Mouse (Mus musculus) WW6 (cell line): ENCODE results near the gene Foxk1.

Experiments
- DNase-seq: peaks from one replicate; pipeline ENCODE4 v3.0.0-alpha.2; 2013; ENCODE audit warnings: low read depth, low spot score

Gene Foxk1

GRCm38 (mm10) chr5:142444791-142445531 lies 43.7 kb downstream of the Foxk1 start:
- DNase-seq: no peak

- DNase-seq: no peak
Observed at GRCm38 (mm10) chr5:142445709-142446108, 44.4 kb downstream of the Foxk1 start.

DNA sequence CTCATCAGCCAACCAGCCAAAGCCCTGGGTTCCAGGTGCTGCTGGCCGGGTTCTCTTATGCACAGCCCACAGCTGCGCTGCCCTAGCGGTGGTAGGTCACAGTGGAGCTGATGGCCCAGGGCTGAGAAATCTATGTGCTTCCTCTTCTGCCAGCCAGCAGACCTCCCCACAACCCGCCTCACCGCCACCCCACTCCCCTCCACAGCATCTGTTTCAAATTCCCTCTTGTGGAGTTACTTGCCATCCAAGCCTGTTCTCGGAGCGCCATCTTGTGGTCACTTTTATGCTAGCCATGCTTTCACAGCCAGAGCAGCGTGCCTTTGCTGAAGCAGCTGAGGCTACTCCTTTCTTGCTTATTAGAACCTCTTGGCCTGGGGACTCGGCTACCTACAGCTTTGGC lies 46.8 kb downstream of the Foxk1 start:
- DNase-seq: peak; percentile 82

DNA sequence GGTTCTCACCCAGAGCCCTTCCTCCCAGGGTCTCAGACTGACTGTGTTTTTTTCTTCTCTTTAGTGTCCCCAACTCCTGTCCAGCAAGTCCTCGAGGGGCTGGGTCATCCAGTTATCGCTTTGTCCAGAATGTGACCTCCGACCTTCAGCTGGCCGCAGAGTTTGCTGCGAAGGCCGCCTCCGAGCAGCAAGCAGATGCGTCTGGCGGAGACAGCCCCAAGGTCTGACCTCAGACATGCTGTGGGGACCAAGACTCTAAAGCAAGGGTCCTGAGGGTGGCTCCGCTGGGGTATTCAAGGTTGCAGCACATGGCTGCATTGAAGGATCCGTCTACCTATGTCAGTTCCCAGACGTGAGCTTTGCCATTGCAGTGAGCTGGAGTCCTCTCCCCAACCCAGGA lies 47.3 kb downstream of the Foxk1 start:
- DNase-seq: no peak

DNA sequence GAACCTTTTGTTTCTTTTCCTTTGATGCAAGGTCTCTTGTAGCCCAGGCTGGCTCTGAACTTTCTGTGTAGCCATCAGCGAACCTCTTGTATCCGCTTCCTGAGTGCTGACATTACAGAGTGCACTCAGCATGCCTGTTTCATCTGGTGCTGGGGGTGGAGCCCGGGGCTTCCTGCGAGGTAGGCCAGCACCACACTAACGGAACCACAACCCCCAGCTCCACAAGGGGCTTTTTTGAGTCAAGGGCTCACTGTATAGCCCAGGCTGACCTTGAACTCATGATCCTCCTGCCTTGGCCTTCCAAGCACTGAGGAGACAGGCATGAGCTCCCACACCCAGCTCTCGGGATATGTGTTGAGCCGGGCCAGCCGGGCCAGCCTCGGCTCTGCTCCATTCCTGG lies 49.5 kb downstream of the Foxk1 start:
- no peak for DNase-seq

- peak; percentile 91 for DNase-seq
Observed at GRCm38 (mm10) chr5:142451759-142452158, 50.5 kb downstream of the Foxk1 start.

GRCm38 (mm10) chr5:142453742-142454141 lies 52.4 kb downstream of the Foxk1 start:
- no peak for DNase-seq

DNA sequence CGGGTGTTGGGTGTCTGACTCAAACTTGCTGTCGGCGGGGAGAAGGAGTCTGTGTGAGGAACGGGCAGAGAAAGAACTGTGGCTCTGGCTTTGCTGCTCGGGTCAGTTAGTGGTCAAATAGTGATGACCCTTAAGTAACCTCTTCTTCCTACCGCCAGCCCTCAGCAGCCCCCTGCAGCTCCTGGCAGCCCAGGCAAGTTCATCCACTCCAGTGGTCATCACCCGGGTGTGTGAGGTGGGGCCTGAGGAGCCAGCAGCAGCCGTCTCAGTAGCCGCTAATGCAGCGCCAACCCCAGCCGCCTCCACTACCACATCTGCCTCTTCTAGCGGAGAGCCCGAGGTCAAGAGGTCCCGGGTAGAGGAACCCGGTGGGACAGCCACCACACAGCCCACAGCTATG lies 55.0 kb downstream of the Foxk1 start:
- DNase-seq: no peak

DNA sequence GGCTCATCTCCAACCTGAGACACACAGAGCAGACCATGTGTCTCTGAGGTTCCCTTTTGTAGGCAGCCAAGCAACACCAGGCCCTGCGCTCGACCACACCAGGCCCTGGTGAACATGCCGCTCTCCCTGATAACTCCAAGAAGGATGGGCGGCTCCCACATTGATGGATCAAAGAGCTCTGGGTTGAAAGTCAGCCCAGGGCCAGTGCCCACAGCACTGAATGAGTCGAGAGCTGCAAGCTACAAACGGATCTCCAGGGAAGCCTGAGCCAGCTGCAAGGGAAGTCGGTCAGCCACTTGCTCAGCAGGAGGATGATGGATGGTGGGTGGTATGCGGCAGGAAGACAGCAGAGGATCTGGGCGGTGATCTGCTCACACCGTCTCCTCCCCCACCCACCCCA lies 56.0 kb downstream of the Foxk1 start:
- DNase-seq: no peak

DNA sequence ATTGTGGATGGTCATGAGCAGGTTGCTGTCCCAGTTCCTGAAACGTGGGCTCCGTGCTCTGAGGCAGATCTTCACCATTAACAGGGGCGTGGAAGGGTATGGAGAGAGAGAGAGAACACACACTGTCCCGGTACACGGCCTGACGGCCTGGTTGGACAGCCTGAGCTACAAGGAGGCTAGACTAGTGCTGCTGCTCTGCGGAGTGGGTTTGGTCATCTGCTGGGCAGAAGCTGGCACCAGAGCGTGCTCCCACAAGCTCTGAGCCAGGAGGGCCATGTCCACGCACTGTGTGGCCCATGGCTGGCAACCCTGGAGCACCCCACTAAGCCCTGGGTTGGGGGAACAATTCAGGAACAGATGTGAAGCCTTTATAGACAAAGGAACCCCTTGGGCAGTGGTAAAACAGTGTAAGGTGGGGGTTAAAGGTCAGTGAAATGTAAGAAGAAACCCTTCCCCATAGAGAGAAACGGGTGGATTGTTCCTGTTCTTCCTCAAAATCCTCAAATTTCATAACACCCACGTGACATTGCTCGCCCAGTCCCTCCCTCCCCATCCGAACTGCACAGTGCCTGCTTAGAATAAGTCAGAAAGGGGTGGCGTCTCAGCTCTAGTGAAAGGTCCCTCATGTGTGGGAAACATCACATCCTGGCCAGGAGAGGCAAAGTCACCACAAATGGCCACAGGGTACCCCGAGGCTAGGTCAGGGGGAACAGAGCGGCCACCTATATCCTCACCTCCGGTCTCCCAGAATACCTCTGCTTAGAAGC lies 57.7 kb downstream of the Foxk1 start:
- DNase-seq: no peak

DNA sequence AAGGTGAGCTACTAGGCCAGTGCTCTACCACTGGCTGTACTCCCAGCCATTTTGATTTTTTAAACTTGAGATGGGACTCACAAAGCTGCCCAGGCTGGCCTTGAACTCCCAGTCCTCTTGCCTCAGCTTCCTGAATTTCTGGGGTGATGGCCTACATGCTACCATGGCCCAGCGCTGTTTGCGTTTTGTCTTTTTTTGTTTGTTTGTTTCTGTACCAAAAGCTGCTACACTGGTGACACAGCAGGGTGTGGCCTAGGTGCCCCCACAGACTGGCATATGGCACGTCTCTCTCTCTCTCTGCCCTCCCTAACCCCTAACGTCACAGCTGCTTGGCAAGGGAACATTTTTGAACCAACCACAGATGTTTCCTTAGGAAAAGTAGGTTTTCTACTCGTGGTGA lies 58.5 kb downstream of the Foxk1 start:
- DNase-seq: no peak

- DNase-seq: no peak
Observed at GRCm38 (mm10) chr5:142461942-142462640, 60.8 kb downstream of the Foxk1 start.

DNA sequence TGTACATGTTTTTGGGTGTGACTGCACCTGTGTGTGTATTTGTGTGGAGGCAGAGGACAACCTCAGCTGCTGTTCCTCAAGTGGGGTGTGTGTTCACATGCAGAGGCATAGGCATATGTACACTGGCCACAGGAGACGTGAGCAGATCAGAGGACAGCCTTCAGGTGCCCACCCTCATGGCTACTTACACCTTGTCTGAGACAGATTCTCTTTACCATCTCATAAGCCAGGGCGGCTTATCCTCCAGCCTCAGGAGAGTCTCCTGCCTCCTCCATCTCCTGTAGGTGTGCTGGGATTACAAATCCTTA lies 61.3 kb downstream of the Foxk1 start:
- DNase-seq: no peak

DNA sequence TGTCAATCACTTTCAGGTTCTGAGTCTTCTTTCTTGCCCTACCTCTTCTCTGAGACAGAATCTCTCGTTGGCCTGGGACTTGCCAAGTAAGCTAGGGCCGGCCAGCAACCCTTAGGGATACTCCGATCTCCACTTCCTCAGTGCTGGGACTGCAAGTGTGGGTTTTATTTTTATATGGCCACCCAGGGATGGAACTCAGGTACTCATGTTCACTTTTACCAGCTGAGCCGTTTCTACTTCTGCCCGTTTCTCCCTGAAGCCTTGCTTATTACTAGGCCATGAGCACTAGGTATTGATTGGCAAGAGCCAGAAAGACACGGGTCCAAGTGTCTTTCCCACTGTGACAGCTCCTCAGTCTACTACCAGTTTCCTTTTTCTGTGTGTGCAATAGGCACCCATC lies 61.7 kb downstream of the Foxk1 start:
- DNase-seq: no peak

GRCm38 (mm10) chr5:142463461-142464454 lies 62.5 kb downstream of the Foxk1 start, which contains the start of gene Ap5z1:
TSS of gene Ap5z1 (plus strand) at chr5:142463944.
- DNase-seq: peak; percentile 94

GRCm38 (mm10) chr5:142468375-142468774 lies 67.1 kb downstream of the Foxk1 start:
- DNase-seq: no peak

DNA sequence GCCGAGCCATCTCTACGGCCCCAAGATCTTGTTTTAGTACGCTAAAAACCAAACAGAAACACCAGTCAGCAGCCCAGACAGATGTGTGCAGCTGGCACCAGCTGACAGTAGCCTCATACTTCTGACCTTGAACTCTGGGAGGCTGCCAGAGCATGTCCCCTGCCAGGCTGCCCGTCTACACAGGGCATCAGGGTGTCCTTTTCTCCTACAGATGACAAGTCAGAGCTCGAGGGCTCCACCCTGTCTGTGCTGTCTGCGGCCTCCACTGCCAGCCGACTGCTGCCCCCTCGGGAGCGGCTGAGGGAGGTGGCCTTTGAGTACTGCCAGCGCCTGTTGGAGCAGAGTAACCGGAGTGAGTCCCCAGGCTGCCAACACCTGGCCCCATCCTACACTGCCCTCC lies 68.5 kb downstream of the Foxk1 start:
- no peak for DNase-seq

DNA sequence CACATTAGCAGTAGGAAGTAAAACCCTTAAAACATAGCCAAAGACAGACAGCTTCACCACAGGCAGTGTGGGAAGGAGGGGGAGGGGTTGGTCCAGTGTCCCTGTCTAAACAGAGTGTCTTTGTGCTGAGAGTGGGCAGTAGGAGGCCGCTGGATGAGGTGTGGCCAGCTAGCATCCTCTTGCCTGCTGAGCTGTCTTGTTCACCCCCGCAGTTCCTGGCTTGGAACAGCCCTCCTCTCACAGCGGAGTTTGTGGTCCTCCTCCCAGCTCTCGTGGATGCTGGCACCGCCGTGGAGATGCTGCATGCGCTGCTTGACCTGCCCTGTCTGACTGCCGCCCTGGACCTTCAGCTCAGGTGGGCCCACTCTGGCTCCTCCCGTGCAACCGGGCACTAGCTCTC lies 72.4 kb downstream of the Foxk1 start:
- DNase-seq: no peak

- no peak for DNase-seq
Observed at GRCm38 (mm10) chr5:142475669-142476068, 74.4 kb downstream of the Foxk1 start.

DNA sequence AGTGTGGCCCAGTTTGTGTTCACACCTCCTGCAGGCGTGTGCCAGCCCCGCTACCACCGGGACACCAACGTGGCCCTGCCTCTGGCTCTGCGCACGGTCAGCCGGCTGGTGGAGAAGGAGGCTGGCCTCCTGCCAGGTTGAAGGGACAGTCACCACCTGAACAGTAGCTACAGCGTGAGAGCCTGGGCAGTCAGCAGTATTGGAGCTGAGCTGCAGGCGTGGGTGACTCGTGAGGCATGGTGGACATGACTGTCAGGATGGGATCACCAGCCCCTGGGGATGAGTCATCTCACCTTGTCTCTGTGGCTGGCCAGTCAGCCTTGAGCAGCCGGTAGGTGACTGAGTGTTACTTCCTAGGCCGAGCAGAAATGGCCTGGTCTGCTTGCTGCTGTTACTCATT lies 76.0 kb downstream of the Foxk1 start:
- no peak for DNase-seq

DNA sequence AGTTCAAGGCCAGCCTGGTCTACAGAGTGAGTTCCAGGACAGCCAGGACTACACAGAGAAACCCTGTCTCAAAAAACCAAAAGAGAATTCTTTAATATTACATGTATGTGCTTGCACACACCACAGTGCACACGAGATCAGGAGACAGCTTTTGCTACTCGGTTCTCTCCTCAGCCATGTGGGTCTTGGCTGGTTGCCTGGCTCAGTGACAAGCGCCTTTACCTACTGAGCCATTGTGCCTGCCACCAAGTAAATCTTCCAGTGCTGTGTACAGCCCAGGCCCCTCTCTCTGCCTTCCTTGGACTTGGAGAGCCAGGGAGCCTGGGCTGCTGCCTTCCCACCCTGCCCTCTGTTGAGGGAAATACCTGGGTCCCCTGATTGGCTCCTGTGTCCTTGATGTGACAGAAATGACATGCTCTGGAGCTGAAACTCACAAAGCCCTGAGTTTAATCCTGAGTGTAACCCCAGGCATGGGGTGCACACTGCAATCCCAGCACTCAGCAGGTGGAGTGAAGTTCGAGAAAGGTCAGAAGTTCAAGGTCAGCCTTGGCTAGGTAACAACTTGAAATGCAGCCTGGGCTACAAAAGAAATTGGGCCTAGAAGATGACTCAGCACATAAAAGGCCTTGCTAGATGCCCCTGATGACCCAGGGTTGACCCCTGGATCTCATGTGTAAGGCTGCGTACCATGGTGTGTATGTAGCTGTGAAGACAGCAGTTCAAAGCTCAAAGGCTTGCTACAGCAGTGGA lies 76.7 kb downstream of the Foxk1 start:
- DNase-seq: peak; percentile 55
